Mouse (Mus musculus) skeletal muscle tissue, adult 2 months (tissue): ENCODE measurements around the gene Scn4a.

Experiments
- DNase-seq: peaks from one replicate; pipeline ENCODE4 v3.0.0-alpha.2; 2012; ENCODE audit warnings: low read depth, low spot score

Gene Scn4a

GRCm38 (mm10) chr11:106314333-106314812 is 38.7 kb downstream of the Scn4a start, which contains the start of gene Cd79b:
Gene Cd79b, minus strand, starts transcription at chr11:106314762.
- DNase-seq, result no peak

DNA sequence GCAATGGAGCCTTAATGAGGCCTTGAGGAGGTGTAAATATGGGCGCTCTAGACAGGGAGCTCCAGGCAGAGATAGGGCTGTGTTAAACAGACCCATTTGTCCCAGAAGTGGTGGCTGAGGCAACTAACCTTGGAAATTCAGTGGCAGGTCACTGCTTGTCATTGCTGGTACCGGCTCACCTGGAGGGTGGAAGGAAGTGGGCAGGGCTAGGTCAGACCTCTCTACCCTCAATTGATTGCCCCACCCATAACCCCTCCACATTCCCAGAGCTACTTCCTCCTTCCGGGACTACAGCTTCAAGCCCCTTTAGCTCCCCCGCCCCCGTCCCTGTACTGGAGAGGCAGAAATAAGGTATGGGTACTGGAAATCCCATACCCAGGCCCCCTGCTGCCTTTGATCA is 39.6 kb downstream of the Scn4a start:
- no peak for DNase-seq

DNA sequence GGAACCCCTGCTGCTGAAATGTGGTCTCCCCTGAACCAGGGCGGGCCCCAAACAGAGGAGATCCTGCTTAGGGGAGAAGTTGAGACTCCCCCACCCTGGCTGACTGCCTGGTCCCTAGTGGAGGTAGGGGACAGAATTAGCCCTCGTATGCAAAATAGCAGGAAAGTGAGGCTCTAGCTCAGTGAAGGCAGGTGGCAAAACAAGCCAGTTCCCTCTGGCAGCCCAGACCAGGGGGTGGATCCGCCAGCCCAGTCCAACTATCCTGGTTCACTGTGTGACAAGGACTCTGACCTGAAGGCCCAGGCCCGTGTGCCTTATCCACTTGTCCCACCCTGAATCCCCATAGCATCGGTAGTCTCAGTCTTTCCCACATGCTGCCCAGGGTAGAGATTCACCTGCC is 43.0 kb downstream of the Scn4a start:
- no peak for DNase-seq

- DNase-seq, result no peak
Measured at GRCm38 (mm10) chr11:106308162-106308561, 44.9 kb downstream of the Scn4a start.

DNA sequence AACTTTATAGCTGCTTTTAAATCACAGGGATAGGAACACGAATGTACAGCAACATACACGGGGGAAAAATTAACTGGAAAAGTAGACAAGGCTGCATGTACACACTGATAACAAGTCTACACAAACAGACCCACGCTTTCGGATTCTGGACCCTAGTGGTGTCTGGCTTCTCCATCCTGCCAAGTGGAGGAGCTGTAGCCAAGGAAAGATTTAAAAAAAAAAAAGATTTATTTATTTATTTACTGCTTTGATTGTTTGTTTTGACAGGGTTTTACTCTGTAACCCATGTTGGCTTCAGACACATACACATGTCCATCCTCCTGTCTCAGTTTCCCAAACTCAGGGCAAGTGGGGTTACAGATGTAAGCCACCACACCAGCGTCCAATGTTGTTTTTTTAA is 45.7 kb downstream of the Scn4a start:
- no peak for DNase-seq

DNA sequence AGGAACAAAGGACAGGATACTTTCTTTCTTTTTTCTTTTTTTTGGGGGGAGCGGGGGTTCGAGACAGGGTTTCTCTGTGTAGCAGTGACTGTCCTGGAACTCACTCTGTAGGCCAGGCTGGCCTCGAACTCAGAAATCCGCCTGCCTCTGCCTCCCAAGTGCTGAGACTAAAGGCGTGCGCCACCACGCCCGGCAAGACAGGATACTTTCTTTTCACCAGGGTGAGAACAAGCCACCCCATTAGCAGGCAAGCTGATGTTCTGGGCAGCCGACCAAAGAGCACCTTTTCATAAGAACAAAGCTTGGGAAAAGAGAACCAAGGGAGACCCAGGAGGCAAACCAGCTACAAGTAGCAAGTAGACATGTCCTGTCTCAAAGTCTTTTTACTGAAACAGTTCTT is 46.3 kb downstream of the Scn4a start:
- DNase-seq, result no peak

GRCm38 (mm10) chr11:106306065-106306385 is 47.1 kb downstream of the Scn4a start:
- no peak for DNase-seq

GRCm38 (mm10) chr11:106305348-106306064 is 47.6 kb downstream of the Scn4a start:
- DNase-seq, result no peak

- peak; percentile 70 for DNase-seq
Measured at GRCm38 (mm10) chr11:106302634-106303033, 50.5 kb downstream of the Scn4a start.

GRCm38 (mm10) chr11:106301765-106302164 is 51.3 kb downstream of the Scn4a start, which contains the start of gene Gh:
Gene Gh, minus strand, starts transcription at chr11:106301865.
- DNase-seq, result no peak

GRCm38 (mm10) chr11:106291861-106292260 is 61.2 kb downstream of the Scn4a start:
- DNase-seq, result no peak

DNA sequence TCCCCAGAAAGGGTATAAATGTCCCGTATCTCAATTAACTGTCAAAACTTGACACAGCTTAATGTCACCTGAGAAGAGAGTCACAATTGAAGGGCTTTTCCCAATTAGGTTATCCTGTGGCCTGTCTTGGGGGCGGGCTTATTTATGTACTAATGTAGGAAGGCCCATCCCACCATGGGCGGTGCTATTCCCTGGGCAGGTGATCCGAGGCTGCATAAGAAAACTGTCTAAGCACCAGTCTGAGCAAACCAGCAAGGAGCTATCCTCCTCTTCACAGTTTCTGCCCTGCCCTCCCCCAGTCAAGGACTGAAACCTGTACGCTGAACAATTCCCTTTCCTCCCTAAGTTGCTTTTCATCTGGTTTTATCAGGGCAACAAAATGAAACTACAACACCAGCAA is 62.7 kb downstream of the Scn4a start:
- DNase-seq, result no peak

- DNase-seq, result peak; percentile 86
Measured at GRCm38 (mm10) chr11:106289369-106289768, 63.7 kb downstream of the Scn4a start.

- DNase-seq, result no peak
Measured at GRCm38 (mm10) chr11:106286987-106287386, 66.1 kb downstream of the Scn4a start.

- no peak for DNase-seq
Measured at GRCm38 (mm10) chr11:106286206-106286605, 66.9 kb downstream of the Scn4a start.

GRCm38 (mm10) chr11:106284126-106284525 is 69.0 kb downstream of the Scn4a start:
- DNase-seq, result no peak

DNA sequence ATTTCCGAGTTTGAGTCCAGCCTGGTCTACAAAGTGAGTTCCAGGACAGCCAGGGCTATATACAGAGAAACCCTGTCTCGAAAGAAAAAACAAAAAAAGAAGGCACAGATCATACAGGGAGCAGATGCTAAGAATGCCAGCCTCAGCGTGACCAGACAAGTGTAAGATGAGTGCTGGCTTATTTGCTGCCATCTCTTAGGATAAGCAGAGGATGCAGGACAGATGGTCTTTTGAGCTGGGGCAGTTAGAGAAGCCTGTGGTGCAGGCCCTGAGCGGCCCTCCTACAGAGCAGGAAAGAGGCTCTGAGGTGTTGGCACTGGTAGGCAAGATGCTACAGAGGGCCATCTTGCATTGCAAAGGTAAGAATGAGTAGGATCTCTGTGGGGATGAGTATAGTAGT is 69.7 kb downstream of the Scn4a start:
- DNase-seq, result no peak

- no peak for DNase-seq
Measured at GRCm38 (mm10) chr11:106282452-106282851, 70.6 kb downstream of the Scn4a start.

DNA sequence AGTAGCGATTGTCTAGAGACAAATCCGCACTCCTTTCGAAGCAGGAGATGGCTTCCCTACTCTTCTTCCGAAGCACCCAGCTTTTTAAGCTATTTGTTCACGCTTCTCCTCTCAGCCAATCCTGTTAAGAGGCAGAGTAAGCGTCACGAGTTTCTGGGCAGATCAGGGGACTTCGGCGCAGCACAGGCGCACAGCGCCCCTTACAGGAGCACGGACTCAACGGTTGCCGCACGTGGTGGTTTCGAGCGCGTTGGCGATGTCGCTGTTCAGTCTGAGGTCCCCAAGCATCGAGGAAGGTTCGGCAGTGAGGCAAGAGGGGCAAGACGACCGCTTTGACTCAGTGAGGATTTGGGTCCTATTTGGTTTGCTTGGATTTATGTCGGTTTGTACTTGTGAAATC is 76.6 kb downstream of the Scn4a start, which contains the start of gene Tcam1:
Gene Tcam1, plus strand, starts transcription at position 219 of the 400 bp plus-strand sequence.
- DNase-seq, result peak; percentile 98

DNA sequence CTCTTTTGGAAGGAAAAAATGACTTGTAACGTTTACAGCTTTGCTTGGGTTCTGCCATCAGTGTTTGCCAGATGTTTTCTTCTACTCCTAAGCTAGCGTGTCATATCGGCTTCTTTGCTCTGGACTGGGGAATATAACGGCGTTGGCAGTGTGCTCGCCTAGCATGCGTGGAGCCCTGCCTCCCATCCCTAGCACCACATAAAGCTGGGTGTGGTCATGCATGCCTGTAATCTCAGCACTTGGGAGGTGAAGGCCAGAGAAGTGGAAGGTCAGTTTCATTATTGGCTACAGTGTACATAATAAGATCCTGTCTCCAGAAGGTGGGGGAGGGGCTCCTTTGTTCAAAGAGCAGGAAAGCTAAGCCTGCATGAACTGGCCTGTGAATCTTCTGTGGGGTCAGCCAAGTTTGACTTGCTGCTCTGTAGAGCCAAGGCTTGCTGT is 78.1 kb downstream of the Scn4a start:
- DNase-seq, result peak; percentile 52

- no peak for DNase-seq
Measured at GRCm38 (mm10) chr11:106274374-106274773, 78.7 kb downstream of the Scn4a start.

GRCm38 (mm10) chr11:106273811-106274210 is 79.3 kb downstream of the Scn4a start:
- DNase-seq, result no peak

- DNase-seq, result no peak
Measured at GRCm38 (mm10) chr11:106273311-106273684, 79.8 kb downstream of the Scn4a start.
